In the genomic region with DNA sequence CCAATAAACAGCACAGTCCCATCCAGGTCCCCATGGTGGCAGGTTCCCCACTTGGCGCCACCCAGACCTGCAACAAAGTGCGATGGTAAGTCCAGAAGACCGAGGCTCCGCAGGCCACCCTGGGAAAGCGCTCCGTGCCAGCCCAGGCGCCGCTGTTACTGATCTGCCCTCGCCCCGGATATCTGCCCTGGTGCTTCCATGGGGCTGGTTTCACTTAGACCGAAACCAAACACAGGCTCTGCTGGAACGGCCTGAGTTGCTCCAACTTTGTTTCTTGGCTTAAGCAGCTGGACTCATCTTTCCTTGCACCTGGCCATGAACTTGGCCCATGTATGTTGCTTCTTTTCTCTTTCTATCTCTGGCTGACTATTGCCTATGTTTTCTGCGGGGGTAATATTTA, we compare ENCODE assay signal across 33 mouse cellular contexts. TPM values are rescaled to one million over a fixed set of nuclear protein-coding genes. Genes with fewer than 3 reads are reported as not detected.
"Had no signal": no experiment of that assay in that cellular context is flagged by ENCODE, and none has a peak within 500 bp of the region (broad histone marks: within the 10 kb centered on the region; RNA-seq: fewer than 3 reads in every experiment).

No protein-coding gene starts in this region.

- H3K27ac ChIP-seq: heart, embryonic 13.5 days; heart, embryonic 15.5 days; hindbrain, embryonic 13.5 days; hindbrain, embryonic 15.5 days; hindbrain, postnatal 0 days; layer of hippocampus, adult 2 months; left cerebral cortex, adult 2 months; limb, embryonic 10.5 days; limb, embryonic 12.5 days; liver, embryonic 13.5 days; liver, embryonic 15.5 days had no signal

- H3K27me3 ChIP-seq: heart, embryonic 13.5 days; heart, embryonic 15.5 days; hindbrain, embryonic 13.5 days; hindbrain, embryonic 15.5 days; limb, embryonic 12.5 days; liver, embryonic 13.5 days; liver, embryonic 15.5 days had no signal

- H3K9me3 ChIP-seq: heart, embryonic 13.5 days; heart, embryonic 15.5 days; hindbrain, embryonic 13.5 days; hindbrain, embryonic 15.5 days; limb, embryonic 10.5 days; limb, embryonic 12.5 days; liver, embryonic 13.5 days; liver, embryonic 15.5 days had no signal

- H3K4me1 ChIP-seq: limb, embryonic 10.5 days; limb, embryonic 12.5 days; liver, embryonic 13.5 days; liver, embryonic 15.5 days had no signal

- DNase-seq: heart, postnatal 36 days; kidney, adult 11 months; kidney, adult 9 months; kidney, postnatal 25 days; liver had no signal

- ATAC-seq: intestine, embryonic 16.5 days had no signal

- H3K4me3 ChIP-seq: heart, embryonic 13.5 days; heart, embryonic 15.5 days; hindbrain, embryonic 13.5 days; hindbrain, embryonic 15.5 days; layer of hippocampus, adult 2 months; left cerebral cortex, adult 2 months; limb, embryonic 10.5 days; limb, embryonic 12.5 days; liver, embryonic 13.5 days; liver, embryonic 15.5 days had no signal

- H3K9ac ChIP-seq: forebrain, postnatal 0 days; heart, embryonic 13.5 days; heart, embryonic 15.5 days; hindbrain, embryonic 13.5 days; hindbrain, embryonic 15.5 days; limb, embryonic 12.5 days; liver, embryonic 13.5 days; liver, embryonic 15.5 days had no signal

- H3K4me2 ChIP-seq: heart, embryonic 11.5 days; heart, embryonic 13.5 days; heart, embryonic 15.5 days; hindbrain, embryonic 13.5 days; hindbrain, embryonic 15.5 days; limb, embryonic 12.5 days; liver, embryonic 11.5 days; liver, embryonic 13.5 days; liver, embryonic 15.5 days had no signal

RNA-seq across cellular contexts. Expression of gene Car5a, which starts 34.0 kb away (rescaled TPM):
- total RNA-seq: forebrain, postnatal 0 days; gastrocnemius, adult 8-10 months; granulocyte monocyte progenitor cell, adult 5-6 weeks; heart, adult 18-20 months; heart, postnatal 14 days; heart, postnatal 36 days; hematopoietic stem cell, adult 5-6 weeks; layer of hippocampus, adult 2 months; layer of hippocampus, postnatal 10 days; layer of hippocampus, postnatal 25 days; left cerebral cortex, adult 2 months; left cerebral cortex, postnatal 36 days had no signal
- polyA plus RNA-seq: heart, embryonic 11.5 days; heart, embryonic 15.5 days; heart, postnatal 0 days; hindbrain, embryonic 11.5 days; intestine, embryonic 14.5 days; kidney, embryonic 16.5 days; limb, embryonic 10.5 days; limb, embryonic 14.5 days had no signal
